Mouse (Mus musculus) kidney, postnatal 0 days (tissue): ENCODE results near the gene Ctbp2. TPM values are rescaled to one million over a fixed set of nuclear protein-coding genes. Genes with fewer than 3 reads are reported as not detected.

Experiments
- ATAC-seq: fragments of 200-750 bp; cut with Nextera tagmentation; replicated peaks from 2 replicates; pipeline ENCODE4 v1.8.0; 2017; ENCODE audit warnings: low read depth, moderate number of reproducible peaks, moderate TSS enrichment, moderate library complexity; ENCODE audit not compliant: low FRiP score
- DNase-seq: peaks from one replicate; pipeline ENCODE4 v3.0.0-alpha.2; 2016; ENCODE audit warnings: low spot score
- H3K27ac ChIP-seq: fragments of 300-500 bp; sonication (generic); 2 replicates; pipeline ENCODE4 v1.5.1; 2014; ENCODE audit warnings: mild to moderate bottlenecking
- H3K27me3 ChIP-seq: fragments of 300-500 bp; sonication (generic); 2 replicates; pipeline ENCODE4 v1.6.1; 2014; ENCODE audit warnings: low read length, mixed read lengths; ENCODE audit not compliant: insufficient read depth
- H3K36me3 ChIP-seq: fragments of 300-500 bp; sonication (generic); 2 replicates; pipeline ENCODE4 v1.6.1; 2014; ENCODE audit warnings: low read length, mixed read lengths; ENCODE audit not compliant: insufficient read depth
- H3K4me1 ChIP-seq: fragments of 300-500 bp; sonication (generic); replicated peaks from 2 replicates; pipeline ENCODE4 v1.6.1; 2014; ENCODE audit warnings: antibody characterized with exemption, low read length, mixed read lengths; ENCODE audit not compliant: insufficient read depth
- H3K4me2 ChIP-seq: fragments of 300-500 bp; sonication (generic); 2 replicates; pipeline ENCODE4 v1.6.1; 2014; ENCODE audit warnings: mild to moderate bottlenecking, low read length, moderate library complexity, mixed read lengths
- H3K4me3 ChIP-seq: fragments of 300-500 bp; sonication (generic); replicated peaks from 2 replicates; pipeline ENCODE4 v1.5.1; 2014; ENCODE audit warnings: low read depth, low read length
- H3K9ac ChIP-seq: fragments of 300-500 bp; sonication (generic); 2 replicates; pipeline ENCODE4 v1.6.1; 2014; ENCODE audit warnings: low read depth, low read length
- H3K9me3 ChIP-seq: fragments of 300-500 bp; sonication (generic); replicated peaks from 2 replicates; pipeline ENCODE4 v1.6.1; 2016; ENCODE audit warnings: low read length, inconsistent platforms, mixed read lengths
- CTCF ChIP-seq: IDR thresholded peaks from 2 replicates; pipeline ENCODE4 v1.5.1; 2016; ENCODE audit warnings: antibody characterized with exemption, low read depth, mild to moderate bottlenecking, moderate library complexity
- WGBS: fragments of 180-500 bp; shearing (Covaris S2); extraction: QIAGEN DNeasy Blood & Tissue Kit; methylation state at CpG from one replicate; pipeline ENCODE4 v1.1.7; 2014; 5-methylcytosine and 5-hydroxymethylcytosine counted together
- polyA plus RNA-seq: library from polyadenylated mRNA; unstranded; fragments of >200 nt; fragmentation: Nextera tagmentation; extraction: Ambion mirVana; gene quantifications from 2 replicates; pipeline ENCODE4 v1.2.1, GENCODE M21; 2015

The Ctbp2 gene
- polyA plus RNA-seq, 1 experiment from 2014 or later: 89.1 TPM

DNA sequence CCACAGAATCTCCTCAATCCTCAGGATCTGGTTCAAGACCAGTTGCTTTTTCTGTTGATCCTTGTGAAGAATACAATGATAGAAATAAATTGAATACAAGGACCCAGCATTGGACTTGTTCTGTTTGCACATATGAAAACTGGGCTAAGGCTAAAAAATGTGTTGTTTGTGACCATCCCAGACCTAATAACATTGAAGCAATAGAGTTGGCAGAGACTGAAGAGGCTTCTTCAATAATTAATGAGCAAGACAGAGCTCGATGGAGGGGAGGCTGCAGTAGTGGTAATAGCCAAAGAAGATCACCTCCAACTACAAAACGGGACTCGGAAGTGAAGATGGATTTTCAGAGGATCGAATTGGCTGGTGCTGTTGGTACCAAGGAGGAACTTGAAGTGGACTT, 174.2 kb downstream of the Ctbp2 start:
- Histone ChIP-seq H3K4me1 (no peaks in the 10 kb centered on the region), H3K4me2 (no peak overlapping the region), H3K9me3 (no peaks in the 10 kb centered on the region), H3K27ac (no peak overlapping the region), H3K36me3 (no peaks in the 10 kb centered on the region), H3K27me3 (no peaks in the 10 kb centered on the region), H3K4me3 (no peak overlapping the region), H3K9ac (no peak overlapping the region)
- DNase-seq: no peak
- no peak for ATAC-seq
- 91% methylated on average over 4 of the region's 4 CpGs for WGBS
- TF ChIP-seq CTCF: no peak

DNA sequence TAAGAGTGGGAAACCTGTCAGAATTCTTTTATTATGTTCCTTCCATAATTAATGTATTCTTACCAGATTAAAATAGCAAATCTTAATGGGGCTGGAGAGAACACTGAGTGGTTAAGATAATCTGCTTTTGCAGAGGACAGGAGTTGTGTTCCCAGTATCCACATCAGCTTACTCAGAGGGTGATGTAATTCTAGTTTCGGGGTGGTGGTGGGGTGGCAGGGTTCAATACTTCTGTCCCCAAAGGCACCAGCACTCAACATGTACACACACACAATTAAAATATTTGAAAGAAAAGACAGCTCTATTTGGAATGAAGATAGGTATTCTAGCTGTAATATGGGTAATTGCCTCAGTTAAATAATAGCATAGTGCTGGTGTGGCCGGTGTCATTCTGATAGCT, 183.6 kb downstream of the Ctbp2 start:
- H3K4me3 ChIP-seq: no peak overlapping the region
- ATAC-seq (no peak), DNase-seq (no peak)
- no peak overlapping the region for H3K27ac ChIP-seq
- H3K36me3 ChIP-seq: no peaks in the 10 kb centered on the region
- H3K9ac ChIP-seq: no peak overlapping the region
- H3K27me3 ChIP-seq: no peaks in the 10 kb centered on the region
- 0 out of 2 replicates have a peak, but pooled peaks cover 3% of the 10 kb centered on the region for H3K4me1 ChIP-seq
- no peak for TF ChIP-seq CTCF
- WGBS: 81% methylated on average over 2 of the region's 2 CpGs
- H3K4me2 ChIP-seq: no peak overlapping the region
- no peaks in the 10 kb centered on the region for H3K9me3 ChIP-seq

DNA sequence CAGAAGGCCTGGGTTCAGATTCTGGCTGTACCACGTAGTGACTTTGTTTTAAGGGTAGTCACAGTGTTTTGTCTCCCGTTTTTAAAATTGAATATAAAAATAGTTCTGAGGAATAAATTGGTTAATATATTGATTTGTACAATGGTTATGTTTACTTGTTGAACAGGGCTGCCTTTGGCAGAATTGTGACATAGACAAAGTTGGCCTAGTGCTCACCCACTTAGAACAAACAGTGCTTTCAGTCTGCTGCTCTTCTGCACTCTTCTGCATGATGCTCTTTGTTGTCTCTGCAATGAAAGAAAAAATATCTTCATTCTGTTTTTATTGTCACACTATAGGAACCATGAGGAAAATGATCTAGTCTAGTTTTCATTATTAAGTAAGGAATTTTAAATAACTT, 185.0 kb downstream of the Ctbp2 start:
- no peak for TF ChIP-seq CTCF
- no peak for ATAC-seq
- no peak overlapping the region for H3K4me3 ChIP-seq
- no peaks in the 10 kb centered on the region for H3K27me3 ChIP-seq
- no peak overlapping the region for H3K27ac ChIP-seq
- no peak overlapping the region for H3K4me2 ChIP-seq
- no peak overlapping the region for H3K9ac ChIP-seq
- H3K4me1 ChIP-seq: 0 out of 2 replicates have a peak, but pooled peaks cover 3% of the 10 kb centered on the region
- 87% methylated on average over 2 of the region's 2 CpGs for WGBS
- H3K9me3 ChIP-seq: no peaks in the 10 kb centered on the region
- H3K36me3 ChIP-seq: no peaks in the 10 kb centered on the region
- DNase-seq: no peak

Other genes starting within 250 kb of the Ctbp2 start
- gene Zranb1, start 193.2 kb downstream of the Ctbp2 start, polyA plus RNA-seq: 15.1 and 15.3 TPM in 2 replicates
- gene Fgfr2, start 1.0 kb downstream of the Ctbp2 start, polyA plus RNA-seq: 79.8 and 88.6 TPM in 2 replicates